Mouse (Mus musculus) yolk sac, embryonic 10.5 days (tissue): Measurements from ENCODE around the gene Gm10750.
"Not testable (repeated sequence)": the region's sequence is repeated elsewhere in the genome, so short reads cannot be mapped to it uniquely, and the experiment has no call there.

ENCODE experiments used
- DNase-seq: peaks from one replicate; pipeline ENCODE4 v3.0.0-alpha.2; 2017; ENCODE audit warnings: low spot score

Gm10750 gene

GRCm38 (mm10) chr2:149017137-149017536 lies at the start of gene Gm10750:
Gm10750 (minus strand) TSS chr2:149017237.
- not testable (repeated sequence) for DNase-seq

DNA sequence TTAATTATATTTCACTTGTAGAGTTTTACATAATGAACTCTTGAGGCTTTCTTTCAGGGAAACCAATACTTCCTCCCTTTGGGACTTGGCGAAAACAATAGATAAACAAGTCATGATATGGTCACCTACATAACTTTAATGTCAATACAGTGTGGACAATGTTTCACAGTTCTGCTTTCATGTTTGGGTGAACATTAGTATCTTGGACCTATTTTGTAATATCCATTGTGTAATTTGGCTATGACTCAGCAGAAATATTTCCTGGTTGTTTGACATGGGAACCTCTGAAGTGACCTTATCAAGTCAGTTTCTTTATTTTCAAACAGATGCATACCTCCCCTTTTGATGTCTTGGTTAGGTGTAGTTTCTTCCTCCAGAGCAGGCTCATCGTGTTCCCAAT lies 12.2 kb downstream of the Gm10750 start:
- no peak for DNase-seq

DNA sequence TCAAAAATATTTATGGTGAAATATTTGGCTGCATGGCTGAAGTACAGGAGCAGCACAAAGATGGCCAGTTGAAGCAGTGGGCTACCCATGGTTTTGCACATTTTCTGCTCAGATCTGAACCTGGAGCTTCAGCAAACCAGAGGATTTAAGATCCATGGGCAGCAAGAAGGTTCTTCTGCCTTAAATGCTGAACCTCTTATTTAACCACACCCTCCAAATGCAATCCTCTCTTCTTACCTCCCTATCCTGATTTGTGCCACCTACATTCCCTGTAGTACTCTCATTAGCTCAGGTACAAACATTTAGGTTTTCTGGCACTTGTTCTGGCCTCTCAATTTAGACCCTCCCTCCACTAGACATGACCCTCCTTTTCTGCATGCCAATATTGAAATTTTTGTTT lies 13.9 kb downstream of the Gm10750 start, which contains the start of gene Gm1330:
TSS of gene Gm1330 (minus strand) at position 101 of the 400 bp plus-strand sequence.
- no peak for DNase-seq

DNA sequence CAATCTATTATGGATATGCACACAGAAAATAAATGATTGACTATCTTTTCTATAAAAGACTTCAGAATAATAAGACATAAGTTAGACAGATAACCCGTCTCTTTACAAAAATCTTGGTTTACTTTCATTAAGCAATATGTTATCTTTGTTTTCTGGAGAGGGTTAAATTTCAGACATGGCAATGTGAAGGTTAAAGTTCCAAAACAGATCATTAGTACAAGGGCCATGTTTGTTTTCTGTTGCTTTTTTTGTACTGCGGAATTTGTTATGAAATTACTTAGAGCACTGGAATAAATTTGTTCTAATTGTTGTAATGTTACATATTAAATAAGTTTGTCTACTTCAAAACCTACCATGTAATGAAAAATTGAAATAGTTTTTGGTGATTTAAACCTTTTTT lies 21.9 kb downstream of the Gm10750 start:
- DNase-seq: no peak
